Mouse (Mus musculus) embryonic fibroblast, embryonic 13.5 days (primary cell): ENCODE measurements around the gene Xlr5b. TPM values are rescaled to one million over a fixed set of nuclear protein-coding genes. Genes with fewer than 3 reads are reported as not detected.
"Not testable (repeated sequence)": the region's sequence is repeated elsewhere in the genome, so short reads cannot be mapped to it uniquely, and the experiment has no call there.

Experiments
- H3K27ac ChIP-seq: 2 replicates; pipeline ENCODE4 v1.5.1; 2012; ENCODE audit warnings: low read length, control low read depth, inconsistent platforms; ENCODE audit not compliant: insufficient read depth
- H3K4me1 ChIP-seq: 2 replicates; pipeline ENCODE4 v1.6.1; 2011; ENCODE audit warnings: low read length; ENCODE audit not compliant: control insufficient read depth, insufficient read depth
- H3K4me3 ChIP-seq: 2 replicates; pipeline ENCODE4 v1.5.1; 2011; ENCODE audit warnings: mild to moderate bottlenecking, control low read depth, low read length; ENCODE audit not compliant: insufficient read depth
- polyA plus RNA-seq: library from polyadenylated mRNA; stranded (reverse); fragments of >200 nt; gene quantifications from 2 replicates; pipeline ENCODE4 v1.2.4, GENCODE M21; 2011; ENCODE audit warnings: low read depth; ENCODE audit not compliant: missing spikeins, insufficient read length

The Xlr5b gene
- polyA plus RNA-seq: not detected in 2 replicates

GRCm38 (mm10) chrX:73148496-73148895 lies at the start of gene Xlr5b:
Gene Xlr5b (plus strand): TSS chrX:73148796.
- H3K4me1 ChIP-seq, H3K4me3 ChIP-seq, H3K27ac ChIP-seq: not testable (repeated sequence)

DNA sequence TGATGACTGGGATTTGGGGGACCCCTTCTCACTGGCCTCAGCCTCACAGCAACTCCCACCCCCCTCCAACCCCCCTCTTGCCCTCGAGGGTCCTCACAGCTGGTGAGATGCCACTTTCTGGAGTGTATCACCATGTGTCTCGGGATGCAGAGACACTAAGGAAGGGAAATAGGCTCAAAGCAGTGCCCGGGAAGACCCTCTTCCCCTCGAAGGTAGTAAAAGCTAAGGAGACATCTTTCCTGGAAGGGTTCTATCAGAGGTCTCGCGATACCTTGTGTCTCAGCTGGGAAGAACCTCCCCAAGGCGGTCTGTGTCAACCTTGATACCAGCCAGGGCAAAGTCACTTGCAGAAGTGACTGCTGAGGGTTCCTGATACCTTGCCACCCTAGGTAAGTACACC lies 31.8 kb upstream of the Xlr5b start, which contains the start of gene Gm14685:
Gm14685 (plus strand) TSS at position 301 of the 400 bp plus-strand sequence.
- not testable (repeated sequence) for H3K4me3 ChIP-seq, H3K4me1 ChIP-seq, H3K27ac ChIP-seq

DNA sequence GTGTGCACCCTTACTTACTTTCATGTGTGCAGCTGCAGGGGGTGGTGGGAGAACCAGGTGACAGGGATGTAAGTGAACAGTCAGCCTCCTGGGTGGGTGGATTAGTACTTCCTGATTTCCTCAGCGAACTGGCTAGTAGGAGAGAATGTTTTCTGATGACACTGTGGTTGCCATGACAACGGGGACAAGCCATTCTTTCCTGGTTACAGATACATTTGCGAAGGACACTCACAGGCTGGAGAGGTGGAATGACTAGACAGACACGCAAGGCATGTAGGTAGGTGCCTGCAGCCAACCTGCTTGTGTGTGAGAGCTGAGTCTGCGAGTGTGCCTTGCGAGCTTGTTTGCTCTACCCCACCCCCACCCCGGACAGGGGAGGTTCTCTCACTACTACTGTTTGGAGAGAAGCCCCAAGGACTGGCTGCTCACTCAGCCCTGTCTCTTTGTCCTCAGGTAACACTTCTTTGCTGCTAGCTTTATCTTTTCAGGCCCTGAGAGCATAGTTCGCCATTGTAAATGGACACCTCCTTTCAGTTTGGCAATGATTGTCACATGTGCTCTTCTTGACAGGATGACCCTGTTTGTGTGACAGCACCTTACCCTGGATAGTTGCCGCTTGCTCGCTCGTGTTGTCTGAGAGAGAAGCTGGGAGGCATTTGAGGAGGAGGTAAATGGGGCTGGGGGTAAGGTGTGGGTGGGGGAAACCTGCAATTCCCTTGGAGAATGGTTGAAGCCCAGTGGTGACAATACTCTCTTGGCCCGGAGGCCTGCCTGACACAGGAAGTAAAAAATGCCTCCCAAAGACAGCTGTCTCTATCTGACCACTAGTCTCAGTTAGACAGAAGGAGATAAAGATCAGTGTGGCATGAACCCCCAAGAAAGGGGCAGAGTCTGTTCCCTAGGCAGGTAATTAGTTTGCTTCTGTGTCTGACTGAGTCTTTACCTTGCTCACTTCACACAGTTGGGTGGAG lies 25.5 kb upstream of the Xlr5b start:
- H3K4me3 ChIP-seq, H3K27ac ChIP-seq, H3K4me1 ChIP-seq: not testable (repeated sequence)

GRCm38 (mm10) chrX:73143218-73143618 lies 5.4 kb upstream of the Xlr5b start:
- not testable (repeated sequence) for H3K4me3 ChIP-seq, H3K27ac ChIP-seq

GRCm38 (mm10) chrX:73149350-73149749 lies 754 bp downstream of the Xlr5b start, which contains the start of gene DXBay18:
Gene DXBay18 (minus strand): TSS chrX:73149450.
- not testable (repeated sequence) for H3K27ac ChIP-seq, H3K4me1 ChIP-seq, H3K4me3 ChIP-seq

More at GRCm38 (mm10) chrX:73143218-73143618, 5.4 kb upstream of the Xlr5b start:
- not testable (repeated sequence) for H3K4me1 ChIP-seq

- not testable (repeated sequence) for H3K4me3 ChIP-seq, H3K4me1 ChIP-seq, H3K27ac ChIP-seq
Observed at GRCm38 (mm10) chrX:73176889-73177288, 28.3 kb downstream of the Xlr5b start, which contains the start of gene Spin2d. Gene Spin2d (minus strand): TSS chrX:73176989.

GRCm38 (mm10) chrX:73191934-73192333 lies 43.3 kb downstream of the Xlr5b start, which contains the start of gene Xlr3b:
Gene Xlr3b (plus strand): TSS chrX:73192207.
- not testable (repeated sequence) for H3K4me1 ChIP-seq, H3K27ac ChIP-seq, H3K4me3 ChIP-seq

Other genes starting within 250 kb of the Xlr5b start
- gene Cetn2, start 230.4 kb upstream of the Xlr5b start, polyA plus RNA-seq: 30.5 and 32.0 TPM in 2 replicates
- gene Nsdhl, start 230.2 kb upstream of the Xlr5b start, polyA plus RNA-seq: 36.8 and 43.6 TPM in 2 replicates
- gene Zfp185, start 161.5 kb upstream of the Xlr5b start, polyA plus RNA-seq: 0.78 and 2.7 TPM in 2 replicates
- not detected in 2 replicates for gene Pnma5, start 111.7 kb upstream of the Xlr5b start, polyA plus RNA-seq
- gene Pnma3, start 84.0 kb upstream of the Xlr5b start, polyA plus RNA-seq: not detected in 2 replicates
- gene Xlr4a, start 66.3 kb upstream of the Xlr5b start, polyA plus RNA-seq: not detected in 2 replicates
- 0.67 TPM in 1 of 2 replicates, not detected in the other for gene Xlr3a, start 51.7 kb upstream of the Xlr5b start, polyA plus RNA-seq
- gene Gm14685, start 31.7 kb upstream of the Xlr5b start, polyA plus RNA-seq: not detected in 2 replicates
- not detected in 2 replicates for gene DXBay18, start 654 bp downstream of the Xlr5b start, polyA plus RNA-seq
- gene Spin2d, start 28.2 kb downstream of the Xlr5b start, polyA plus RNA-seq: not detected in 2 replicates
- gene Xlr3b, start 43.4 kb downstream of the Xlr5b start, polyA plus RNA-seq: 2.5 and 2.9 TPM in 2 replicates
- not detected in 2 replicates for gene Xlr4b, start 65.5 kb downstream of the Xlr5b start, polyA plus RNA-seq
- 2.8 and 4.0 TPM in 2 replicates for gene F8a, start 79.5 kb downstream of the Xlr5b start, polyA plus RNA-seq
- not detected in 2 replicates for gene Xlr4c, start 94.3 kb downstream of the Xlr5b start, polyA plus RNA-seq
- not detected in 2 replicates for gene Xlr3c, start 116.6 kb downstream of the Xlr5b start, polyA plus RNA-seq
- not detected in 2 replicates for gene Xlr5a, start 144.2 kb downstream of the Xlr5b start, polyA plus RNA-seq
- gene Xlr5c, start 144.2 kb downstream of the Xlr5b start, polyA plus RNA-seq: not detected in 2 replicates
- not detected in 2 replicates for gene Gm45015, start 188.0 kb downstream of the Xlr5b start, polyA plus RNA-seq
- 35.4 and 42.6 TPM in 2 replicates for gene Zfp275, start 193.8 kb downstream of the Xlr5b start, polyA plus RNA-seq
- not detected in 2 replicates for gene Gm18336, start 249.9 kb downstream of the Xlr5b start, polyA plus RNA-seq